Mouse (Mus musculus): ENCODE data around the gene Brd4.

Gene Brd4

GRCm38 (mm10) chr17:32169518-32170225 lies 114.8 kb downstream of the Brd4 start:
- DNase-seq (ENCODE audit: extremely low spot score): no peak

GRCm38 (mm10) chr17:32166687-32167086 lies 117.8 kb downstream of the Brd4 start, which contains the start of gene Notch3:
Notch3 (minus strand) TSS chr17:32166852.
- DNase-seq (ENCODE audit: extremely low spot score): peak; percentile 88

- peak; percentile 95 for DNase-seq (ENCODE audit: extremely low spot score)
Observed at GRCm38 (mm10) chr17:32165803-32166595, 118.5 kb downstream of the Brd4 start.

- no peak for DNase-seq (ENCODE audit: extremely low spot score)
Observed at GRCm38 (mm10) chr17:32165266-32165802, 119.2 kb downstream of the Brd4 start.

GRCm38 (mm10) chr17:32164780-32165179 lies 119.7 kb downstream of the Brd4 start:
- no peak for DNase-seq (ENCODE audit: extremely low spot score)

- DNase-seq (ENCODE audit: extremely low spot score): no peak
Observed at GRCm38 (mm10) chr17:32163910-32164650, 120.4 kb downstream of the Brd4 start.

- peak; percentile 78 for DNase-seq (ENCODE audit: extremely low spot score)
Observed at GRCm38 (mm10) chr17:32162112-32162850, 122.2 kb downstream of the Brd4 start.

GRCm38 (mm10) chr17:32160882-32161281 lies 123.6 kb downstream of the Brd4 start:
- DNase-seq (ENCODE audit: extremely low spot score): no peak

GRCm38 (mm10) chr17:32158841-32159240 lies 125.7 kb downstream of the Brd4 start:
- DNase-seq (ENCODE audit: extremely low spot score): no peak

GRCm38 (mm10) chr17:32146718-32147117 lies 137.8 kb downstream of the Brd4 start:
- DNase-seq (ENCODE audit: extremely low spot score): no peak
